Mouse (Mus musculus) spleen, adult 12 weeks (tissue): ENCODE data around the gene Pmpca.
"Not testable (repeated sequence)": the region's sequence is repeated elsewhere in the genome, so short reads cannot be mapped to it uniquely, and the experiment has no call there.

Experiments used
- DNase-seq: peaks from one replicate; pipeline ENCODE4 v3.0.0; 2022; ENCODE audit warnings: low spot score

Pmpca gene

GRCm38 (mm10) chr2:26372396-26372795 is 16.7 kb upstream of the Pmpca start:
- no peak for DNase-seq

- DNase-seq: peak; percentile 75
Measured at GRCm38 (mm10) chr2:26380131-26380771, 8.9 kb upstream of the Pmpca start, which contains the start of gene Snapc4. Snapc4 (minus strand) TSS chr2:26380653.

GRCm38 (mm10) chr2:26380871-26381270 is 8.3 kb upstream of the Pmpca start:
- DNase-seq: not testable (repeated sequence)

GRCm38 (mm10) chr2:26387713-26388112 is 1.4 kb upstream of the Pmpca start:
- DNase-seq: no peak

GRCm38 (mm10) chr2:26388682-26389153 is 421 bp upstream of the Pmpca start:
- no peak for DNase-seq

- DNase-seq: no peak
Measured at GRCm38 (mm10) chr2:26390954-26391353, 1.8 kb downstream of the Pmpca start.

- no peak for DNase-seq
Measured at GRCm38 (mm10) chr2:26391617-26392016, 2.5 kb downstream of the Pmpca start.

- DNase-seq: no peak
Measured at GRCm38 (mm10) chr2:26398978-26399377, 9.8 kb downstream of the Pmpca start.

GRCm38 (mm10) chr2:26399647-26400046 is 10.5 kb downstream of the Pmpca start:
- no peak for DNase-seq

- no peak for DNase-seq
Measured at GRCm38 (mm10) chr2:26400296-26400695, 11.2 kb downstream of the Pmpca start.

- DNase-seq: no peak
Measured at GRCm38 (mm10) chr2:26401023-26401422, 11.9 kb downstream of the Pmpca start.

- DNase-seq: no peak
Measured at GRCm38 (mm10) chr2:26402265-26402664, 13.1 kb downstream of the Pmpca start.

- no peak for DNase-seq
Measured at GRCm38 (mm10) chr2:26403306-26403705, 14.2 kb downstream of the Pmpca start.

GRCm38 (mm10) chr2:26408515-26409356 is 19.6 kb downstream of the Pmpca start, which contains the start of gene Inpp5e:
Inpp5e (minus strand) TSS chr2:26409203.
- peak; percentile 98 for DNase-seq

- DNase-seq: no peak
Measured at GRCm38 (mm10) chr2:26409362-26409761, 20.2 kb downstream of the Pmpca start.

GRCm38 (mm10) chr2:26410091-26410490 is 21.0 kb downstream of the Pmpca start:
- DNase-seq: no peak

- no peak for DNase-seq
Measured at GRCm38 (mm10) chr2:26410931-26411411, 21.8 kb downstream of the Pmpca start.

- no peak for DNase-seq
Measured at GRCm38 (mm10) chr2:26417066-26417465, 27.9 kb downstream of the Pmpca start.

- DNase-seq: no peak
Measured at GRCm38 (mm10) chr2:26418120-26418519, 29.0 kb downstream of the Pmpca start.

GRCm38 (mm10) chr2:26421969-26422368 is 32.8 kb downstream of the Pmpca start:
- no peak for DNase-seq

GRCm38 (mm10) chr2:26423086-26423485 is 33.9 kb downstream of the Pmpca start:
- no peak for DNase-seq

- DNase-seq: no peak
Measured at GRCm38 (mm10) chr2:26424541-26424940, 35.4 kb downstream of the Pmpca start.

- no peak for DNase-seq
Measured at GRCm38 (mm10) chr2:26429851-26430250, 40.7 kb downstream of the Pmpca start.
